Mouse (Mus musculus) intestine, embryonic 16.5 days (tissue): ENCODE results near the gene Pik3r5. TPM values are rescaled to one million over a fixed set of nuclear protein-coding genes. Genes with fewer than 3 reads are reported as not detected.
A peak's percentile ranks its signal among the peaks of the same experiment; 100 is the strongest.

ENCODE experiments used
- ATAC-seq: fragments of 200-750 bp; cut with Nextera tagmentation; 2 replicates; pipeline ENCODE4 v1.8.0; 2017; ENCODE audit warnings: moderate TSS enrichment, moderate library complexity
- H3K27ac ChIP-seq: fragments of 300-500 bp; sonication (generic); 2 replicates; pipeline ENCODE4 v1.5.1; 2014; ENCODE audit warnings: mild to moderate bottlenecking, low read length
- H3K27me3 ChIP-seq: fragments of 300-500 bp; sonication (generic); replicated peaks from 2 replicates; pipeline ENCODE4 v1.6.1; 2014; ENCODE audit warnings: low read length, control low read depth, mixed read lengths; ENCODE audit not compliant: control insufficient read depth, insufficient read depth
- H3K36me3 ChIP-seq: fragments of 300-500 bp; sonication (generic); 2 replicates; pipeline ENCODE4 v1.6.1; 2014; ENCODE audit warnings: low read length, control low read depth; ENCODE audit not compliant: control insufficient read depth, insufficient read depth
- H3K4me1 ChIP-seq: fragments of 300-500 bp; sonication (generic); 2 replicates; pipeline ENCODE4 v1.6.1; 2014; ENCODE audit warnings: low read length, control low read depth, mixed read lengths; ENCODE audit not compliant: control insufficient read depth, insufficient read depth
- H3K4me2 ChIP-seq: fragments of 300-500 bp; sonication (generic); 2 replicates; pipeline ENCODE4 v1.6.1; 2014; ENCODE audit warnings: low read depth, low read length, control low read depth
- H3K4me3 ChIP-seq: fragments of 300-500 bp; sonication (generic); 2 replicates; pipeline ENCODE4 v1.5.1; 2014; ENCODE audit warnings: mild to moderate bottlenecking, low read length
- H3K9ac ChIP-seq: fragments of 300-500 bp; sonication (generic); 2 replicates; pipeline ENCODE4 v1.6.1; 2014; ENCODE audit warnings: low read depth, low read length
- H3K9me3 ChIP-seq: fragments of 300-500 bp; sonication (generic); 2 replicates; pipeline ENCODE4 v1.6.1; 2016; ENCODE audit warnings: low read length, control low read depth; ENCODE audit not compliant: control insufficient read depth
- WGBS: fragments of 180-500 bp; shearing (Covaris S2); extraction: QIAGEN DNeasy Blood & Tissue Kit; methylation state at CpG from one replicate; pipeline ENCODE4 v1.1.7; 2014; 5-methylcytosine and 5-hydroxymethylcytosine counted together
- polyA plus RNA-seq: library from polyadenylated mRNA; unstranded; fragments of >200 nt; fragmentation: Nextera tagmentation; extraction: Ambion mirVana; gene quantifications from 2 replicates; pipeline ENCODE4 v1.2.1, GENCODE M21; 2015

The Pik3r5 gene
- polyA plus RNA-seq, 1 experiment from 2014 or later = 0.54 TPM

- WGBS = 66% methylated on average over 6 of the region's 6 CpGs
- ATAC-seq = no peak
- no peaks in the 10 kb centered on the region for H3K9me3 ChIP-seq
Observed at GRCm38 (mm10) chr11:68483213-68483612, 51.3 kb downstream of the Pik3r5 start.

GRCm38 (mm10) chr11:68484431-68484830, 52.5 kb downstream of the Pik3r5 start:
- 75% methylated on average over 3 of the region's 3 CpGs for WGBS
- Histone ChIP-seq H3K4me2 (no peak overlapping the region), H3K4me3 (no peak overlapping the region), H3K36me3 (no peaks in the 10 kb centered on the region), H3K9ac (no peak overlapping the region), H3K9me3 (no peaks in the 10 kb centered on the region), H3K4me1 (no peaks in the 10 kb centered on the region), H3K27me3 (0 out of 2 replicates have a peak, but pooled peaks cover 4% of the 10 kb centered on the region), H3K27ac (no peak overlapping the region)
- no peak for ATAC-seq

More at GRCm38 (mm10) chr11:68483213-68483612, 51.3 kb downstream of the Pik3r5 start:
- no peak overlapping the region for H3K4me2 ChIP-seq
- H3K36me3 ChIP-seq = no peaks in the 10 kb centered on the region
- no peak overlapping the region for H3K27ac ChIP-seq
- no peak overlapping the region for H3K4me3 ChIP-seq
- no peak overlapping the region for H3K9ac ChIP-seq
- no peaks in the 10 kb centered on the region for H3K4me1 ChIP-seq
- H3K27me3 ChIP-seq = 0 out of 2 replicates have a peak, but pooled peaks cover 4% of the 10 kb centered on the region

- no peaks in the 10 kb centered on the region for H3K4me1 ChIP-seq
- H3K4me3 ChIP-seq = no peak overlapping the region
- H3K9me3 ChIP-seq = no peaks in the 10 kb centered on the region
- 0 out of 2 replicates have a peak, but pooled peaks cover 4% of the 10 kb centered on the region for H3K27me3 ChIP-seq
- no peak overlapping the region for H3K9ac ChIP-seq
- no peaks in the 10 kb centered on the region for H3K36me3 ChIP-seq
- 32% methylated on average over 8 of the region's 8 CpGs for WGBS
- no peak overlapping the region for H3K4me2 ChIP-seq
- peak; percentile 38; the same call in 1 of the 2 replicates for ATAC-seq
- no peak overlapping the region for H3K27ac ChIP-seq
Observed at GRCm38 (mm10) chr11:68485206-68485942, 53.5 kb downstream of the Pik3r5 start.

- H3K4me2 ChIP-seq = no peak overlapping the region
- ATAC-seq = no peak
- no peaks in the 10 kb centered on the region for H3K36me3 ChIP-seq
- no peak overlapping the region for H3K27ac ChIP-seq
- no peaks in the 10 kb centered on the region for H3K4me1 ChIP-seq
- no peaks in the 10 kb centered on the region for H3K9me3 ChIP-seq
- no peak overlapping the region for H3K4me3 ChIP-seq
- H3K9ac ChIP-seq = no peak overlapping the region
- H3K27me3 ChIP-seq = 0 out of 2 replicates have a peak, but pooled peaks cover 4% of the 10 kb centered on the region
- WGBS = 92% methylated on average over 3 of the region's 3 CpGs
Observed at GRCm38 (mm10) chr11:68486093-68486492, 54.2 kb downstream of the Pik3r5 start.

- no peak overlapping the region for H3K4me3 ChIP-seq
- 0 out of 2 replicates have a peak, but pooled peaks cover 4% of the 10 kb centered on the region for H3K27me3 ChIP-seq
- no peak for ATAC-seq
- no peaks in the 10 kb centered on the region for H3K36me3 ChIP-seq
- no peaks in the 10 kb centered on the region for H3K4me1 ChIP-seq
- H3K9ac ChIP-seq = no peak overlapping the region
- H3K4me2 ChIP-seq = no peak overlapping the region
- WGBS = 87% methylated on average over 10 of the region's 10 CpGs
- no peak overlapping the region for H3K27ac ChIP-seq
- H3K9me3 ChIP-seq = no peaks in the 10 kb centered on the region
Observed at GRCm38 (mm10) chr11:68487720-68488119, 55.8 kb downstream of the Pik3r5 start.

DNA sequence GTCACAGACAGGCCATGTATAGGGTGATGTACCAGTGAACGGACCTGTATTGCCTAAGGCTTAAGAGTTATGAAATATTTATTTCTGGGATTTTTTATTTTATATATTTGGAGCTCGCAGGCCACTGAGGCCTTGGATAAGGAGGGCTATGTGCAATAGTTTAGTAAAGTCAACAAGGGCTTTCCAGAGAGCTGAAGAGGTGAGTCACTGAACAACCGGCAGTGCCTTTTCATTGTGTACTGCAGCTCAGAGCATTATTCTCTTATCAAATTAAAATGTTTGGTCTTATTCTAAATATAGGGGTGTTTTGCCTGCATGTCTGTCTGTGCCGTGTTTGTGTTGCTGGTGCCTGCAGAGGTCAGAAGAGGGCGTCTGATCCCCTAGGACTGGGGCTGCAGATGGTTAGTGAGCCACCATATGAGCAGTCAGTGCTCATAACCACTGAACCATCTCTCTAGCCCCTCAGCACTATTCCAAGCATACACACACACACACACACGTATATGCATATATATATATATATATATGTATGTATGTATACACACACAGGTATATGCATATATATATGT, 56.4 kb downstream of the Pik3r5 start:
- WGBS = 64% methylated on average over 6 of the region's 6 CpGs
- no peaks in the 10 kb centered on the region for H3K36me3 ChIP-seq
- H3K27me3 ChIP-seq = 0 out of 2 replicates have a peak, but pooled peaks cover 4% of the 10 kb centered on the region
- H3K9ac ChIP-seq = no peak overlapping the region
- no peaks in the 10 kb centered on the region for H3K4me1 ChIP-seq
- H3K4me3 ChIP-seq = no peak overlapping the region
- H3K27ac ChIP-seq = no peak overlapping the region
- no peak overlapping the region for H3K4me2 ChIP-seq
- no peak for ATAC-seq
- no peaks in the 10 kb centered on the region for H3K9me3 ChIP-seq

GRCm38 (mm10) chr11:68489236-68489635, 57.3 kb downstream of the Pik3r5 start:
- H3K27me3 ChIP-seq = no peaks in the 10 kb centered on the region
- H3K4me1 ChIP-seq = 0 out of 2 replicates have a peak, but pooled peaks cover 2% of the 10 kb centered on the region
- no peak for ATAC-seq
- no peaks in the 10 kb centered on the region for H3K9me3 ChIP-seq
- no peak overlapping the region for H3K4me2 ChIP-seq
- no peak overlapping the region for H3K27ac ChIP-seq
- H3K36me3 ChIP-seq = no peaks in the 10 kb centered on the region
- WGBS = 60% methylated on average over 2 of the region's 2 CpGs
- H3K9ac ChIP-seq = no peak overlapping the region
- H3K4me3 ChIP-seq = no peak overlapping the region

DNA sequence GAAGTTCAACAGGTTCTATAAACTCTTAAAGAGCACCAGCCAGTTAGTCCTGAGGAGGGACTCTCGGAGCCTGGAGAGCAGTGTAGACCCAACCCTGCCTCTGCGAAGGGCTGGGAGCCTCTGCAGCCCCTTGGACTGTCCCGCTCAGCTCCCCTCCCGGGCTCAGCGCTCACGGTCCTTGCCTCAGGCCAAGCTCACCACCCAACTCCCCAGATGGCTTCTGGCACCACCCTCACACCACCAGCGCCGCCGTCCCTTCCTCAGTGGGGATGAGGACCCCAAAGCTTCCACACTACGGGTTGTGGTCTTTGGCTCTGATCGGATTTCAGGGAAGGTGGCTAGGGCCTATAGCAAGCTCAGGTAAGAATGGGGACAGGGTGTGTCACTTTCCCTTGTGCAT, 60.7 kb downstream of the Pik3r5 start:
- no peak overlapping the region for H3K27ac ChIP-seq
- no peak overlapping the region for H3K4me2 ChIP-seq
- H3K27me3 ChIP-seq = no peaks in the 10 kb centered on the region
- peaks cover 9% of the 10 kb centered on the region; the same call in 1 of the 2 replicates for H3K4me1 ChIP-seq
- H3K9me3 ChIP-seq = no peaks in the 10 kb centered on the region
- 85% methylated on average over 11 of the region's 11 CpGs for WGBS
- no peaks in the 10 kb centered on the region for H3K36me3 ChIP-seq
- ATAC-seq = no peak
- H3K4me3 ChIP-seq = no peak overlapping the region
- no peak overlapping the region for H3K9ac ChIP-seq

GRCm38 (mm10) chr11:68493760-68494159, 61.8 kb downstream of the Pik3r5 start:
- WGBS = 64% methylated on average over 5 of the region's 5 CpGs
- ATAC-seq = no peak
- H3K9me3 ChIP-seq = no peaks in the 10 kb centered on the region
- H3K36me3 ChIP-seq = no peaks in the 10 kb centered on the region
- H3K4me2 ChIP-seq = no peak overlapping the region
- H3K27ac ChIP-seq = no peak overlapping the region
- H3K9ac ChIP-seq = no peak overlapping the region
- H3K4me1 ChIP-seq = peaks cover 9% of the 10 kb centered on the region; the same call in 1 of the 2 replicates
- no peaks in the 10 kb centered on the region for H3K27me3 ChIP-seq
- no peak overlapping the region for H3K4me3 ChIP-seq
